ENCODE assay signal across 16 mouse cellular contexts in the genomic region with DNA sequence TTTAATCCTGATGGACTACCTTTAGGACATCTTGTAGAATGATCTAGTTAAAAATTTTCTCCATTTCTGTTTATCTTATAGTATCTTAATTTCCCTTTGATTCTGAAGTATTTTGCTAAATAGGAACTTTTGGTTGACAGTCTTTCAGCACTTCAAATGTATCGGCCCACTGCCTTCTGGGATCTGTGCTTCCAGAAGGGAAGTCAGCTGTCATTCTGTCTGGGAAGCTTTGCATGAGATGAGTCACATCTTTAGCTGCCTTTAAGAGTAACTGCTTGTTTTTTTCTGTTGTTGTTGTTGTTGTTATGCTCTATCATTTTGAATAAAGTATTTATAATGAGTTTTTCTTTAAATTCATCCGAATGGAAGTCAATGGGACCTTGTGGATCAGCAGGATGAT.
"Had no signal": no experiment of that assay in that cellular context is flagged by ENCODE, and none has a peak within 500 bp of the region (broad histone marks: within the 10 kb centered on the region; RNA-seq: fewer than 3 reads in every experiment).

No protein-coding gene starts in this region.

- H3K36me3 ChIP-seq: midbrain, embryonic 10.5 days; midbrain, embryonic 12.5 days; midbrain, embryonic 15.5 days; neural tube, embryonic 12.5 days had no signal

- H3K4me3 ChIP-seq: midbrain, embryonic 10.5 days; midbrain, embryonic 12.5 days; midbrain, embryonic 15.5 days; neural tube, embryonic 12.5 days had no signal

- H3K27ac ChIP-seq: midbrain, embryonic 10.5 days; midbrain, embryonic 12.5 days; midbrain, embryonic 15.5 days; neural tube, embryonic 12.5 days had no signal

- H3K4me2 ChIP-seq: lung, embryonic 14.5 days; midbrain, embryonic 12.5 days; midbrain, embryonic 15.5 days; neural tube, embryonic 12.5 days had no signal

- H3K9me3 ChIP-seq: midbrain, embryonic 10.5 days; midbrain, embryonic 12.5 days; midbrain, embryonic 15.5 days; neural tube, embryonic 12.5 days had no signal

- H3K9ac ChIP-seq: lung, embryonic 14.5 days; midbrain, embryonic 12.5 days; midbrain, embryonic 15.5 days; neural tube, embryonic 12.5 days had no signal

- ATAC-seq: midbrain, embryonic 15.5 days had no signal

- H3K27me3 ChIP-seq: midbrain, embryonic 12.5 days; midbrain, embryonic 15.5 days; neural tube, embryonic 12.5 days had no signal

- DNase-seq: lung, adult 18-20 months; lung, embryonic 14.5 days; lung, postnatal 10 days; lung, postnatal 4 days; retina, postnatal 1 day; right cerebral cortex, adult 18-20 months; right cerebral cortex, postnatal 25 days; right cerebral cortex, postnatal 4 days; spleen, adult 18-20 months; thymus, adult 18-20 months; thymus, postnatal 14 days; thymus, postnatal 36 days had no signal

- H3K4me1 ChIP-seq: midbrain, embryonic 10.5 days; midbrain, embryonic 12.5 days; midbrain, embryonic 15.5 days; neural tube, embryonic 12.5 days had no signal
